Mouse (Mus musculus): Measurements from ENCODE around the gene Alyref. TPM values are rescaled to one million over a fixed set of nuclear protein-coding genes. Genes with fewer than 3 reads are reported as not detected.

The Alyref gene
- total and polyA plus RNA-seq, 3 experiments: 600 to 1,072 TPM; not detected in 1

GRCm38 (mm10) chr11:120612763-120613162, 14.6 kb upstream of the Alyref start:
- Histone ChIP-seq H3K9ac (ENCODE audit: control insufficient read depth, low read depth, low read length, poor library complexity, severe bottlenecking) (no peak overlapping the region), H3K36me3 (ENCODE audit: control insufficient read depth in 1 of 2, insufficient read depth in 2 of 2, low read length in 2 of 2) (peaks cover 1 to 4% of the 10 kb centered on the region in 2 experiments), H3K4me1 (ENCODE audit: control insufficient read depth in 1 of 2, insufficient read depth in 2 of 2, low read length in 2 of 2) (peaks cover 0 to 7% of the 10 kb centered on the region in 2 experiments; a peak in 3 of 4 replicates), H3K79me2 (ENCODE audit: control insufficient read depth, insufficient read depth, low read length, poor library complexity) (peaks cover 23% of the 10 kb centered on the region), H3K27ac (ENCODE audit: control insufficient read depth, low read depth, low read length) (no peak overlapping the region), H3K4me3 (ENCODE audit: control insufficient read depth in 1 of 2, insufficient read depth in 1 of 2, low read depth in 2 of 2, low read length in 2 of 2) (no peak overlapping the region), H3K9me3 (replicated peaks; ENCODE audit: insufficient read depth, low read length) (no peaks in the 10 kb centered on the region), H3K27me3 (ENCODE audit: control insufficient read depth in 1 of 2, insufficient read depth in 2 of 2, low read length in 2 of 2) (no peaks in the 10 kb centered on the region)
- DNase-seq (ENCODE audit: low read depth, low spot score): peak; percentile 79
- no peak for TF ChIP-seq MXI1 (IDR thresholded peaks at IDR 0.05; ENCODE audit: low read depth, low read length)
- TF ChIP-seq SIN3A (IDR thresholded peaks at IDR 0.05; ENCODE audit: low read length): 0 out of 2 replicates have a peak, but pooled peaks have one; percentile 38
- peak; percentile 30; the same call in 1 of the 2 replicates for TF ChIP-seq ZMIZ1 (IDR thresholded peaks at IDR 0.05; ENCODE audit: low read depth, low read length)
- TF ChIP-seq KAT2A (conservative IDR thresholded peaks at IDR 0.05; ENCODE audit: low read depth, low read length): no peak
- TF ChIP-seq E2F4 (IDR thresholded peaks at IDR 0.05; ENCODE audit: borderline replicate concordance, low read depth, low read length): no peak
- TF ChIP-seq EP300 (IDR thresholded peaks at IDR 0.05; ENCODE audit: low read depth in 1 of 2, low read length in 2 of 2): no peak
- TF ChIP-seq ELF1 (IDR thresholded peaks at IDR 0.05; ENCODE audit: low read depth, low read length): no peak
- no peak for TF ChIP-seq POLR2AphosphoS2 (IDR thresholded peaks at IDR 0.05; ENCODE audit: low read length)
- TF ChIP-seq MAFK (IDR thresholded peaks at IDR 0.05; ENCODE audit: borderline replicate concordance, low read depth, low read length): no peak
- peak; percentile 32; the same call in 1 of the 2 replicates for TF ChIP-seq BHLHE40 (IDR thresholded peaks at IDR 0.05; ENCODE audit: borderline replicate concordance, low read depth, low read length)
- no peak for TF ChIP-seq USF1 (IDR thresholded peaks at IDR 0.05; ENCODE audit: low read depth, low read length)
- no peak for TF ChIP-seq TCF12 (IDR thresholded peaks at IDR 0.05; ENCODE audit: low read depth, low read length)
- TF ChIP-seq USF2 (IDR thresholded peaks at IDR 0.05; ENCODE audit: borderline replicate concordance in 1 of 2, insufficient read depth in 1 of 2, low read depth in 1 of 2, low read length in 2 of 2): no peak
- no peak for TF ChIP-seq MAX (IDR thresholded peaks at IDR 0.05; ENCODE audit: low read length)
- peak; percentile 84 for TF ChIP-seq ZC3H11A (IDR thresholded peaks at IDR 0.05; ENCODE audit: low read depth, low read length)
- no peak for TF ChIP-seq ZNF384 (IDR thresholded peaks at IDR 0.05; ENCODE audit: low read depth, low read length)
- TF ChIP-seq ETS1 (IDR thresholded peaks at IDR 0.05; ENCODE audit: low read depth, low read length): no peak
- no peak for TF ChIP-seq GABPA (IDR thresholded peaks at IDR 0.05; ENCODE audit: low read depth, low read length)
- no peak for TF ChIP-seq MYB (IDR thresholded peaks at IDR 0.05; ENCODE audit: low read depth, low read length)
- no peak for TF ChIP-seq NRF1 (IDR thresholded peaks at IDR 0.05; ENCODE audit: insufficient read depth, low read depth, low read length, poor library complexity, severe bottlenecking)
- TF ChIP-seq MEF2A (IDR thresholded peaks at IDR 0.05; ENCODE audit: extremely low read depth, insufficient replicate concordance, low read depth, low read length, poor library complexity, severe bottlenecking): no peak
- 0 out of 2 replicates have a peak, but pooled peaks have one; percentile 20 for TF ChIP-seq HCFC1 (IDR thresholded peaks at IDR 0.05; ENCODE audit: low read depth, low read length)
- TF ChIP-seq SMC3 (IDR thresholded peaks at IDR 0.05; ENCODE audit: low read depth, low read length): peak; percentile 90
- TF ChIP-seq JUND (IDR thresholded peaks at IDR 0.05; ENCODE audit: low read depth, low read length): no peak
- TF ChIP-seq CTCF (IDR thresholded peaks at IDR 0.05 in 2 of 3, conservative IDR thresholded peaks at IDR 0.05 in 1 of 3; ENCODE audit: control insufficient read depth in 1 of 3, insufficient read depth in 1 of 3, low read depth in 2 of 3, low read length in 3 of 3, poor library complexity in 1 of 3, severe bottlenecking in 1 of 3): peak; percentile 86 to 94 (median 89)
- no peak for TF ChIP-seq ZKSCAN1 (IDR thresholded peaks at IDR 0.05; ENCODE audit: low read depth, low read length)
- TF ChIP-seq UBTF (IDR thresholded peaks at IDR 0.05; ENCODE audit: borderline replicate concordance, insufficient read depth, low read depth, low read length): no peak
- no peak for TF ChIP-seq RCOR1 (IDR thresholded peaks at IDR 0.05; ENCODE audit: low read depth, low read length)
- TF ChIP-seq CHD2 (IDR thresholded peaks at IDR 0.05; ENCODE audit: low read length): no peak
- no peak for TF ChIP-seq TBP (IDR thresholded peaks at IDR 0.05; ENCODE audit: low read depth, low read length)
- TF ChIP-seq RAD21 (IDR thresholded peaks at IDR 0.05; ENCODE audit: low read depth, low read length): peak; percentile 85

All from MEL (cell line).